Mouse (Mus musculus) megakaryocyte, embryonic 14.5 days (primary cell): ENCODE data around the gene Fancf.

Source experiments
- FLI1 ChIP-seq: IDR thresholded peaks from 2 replicates; pipeline ENCODE4 v1.6.1; 2012; ENCODE audit warnings: low read length, inconsistent platforms, mixed read lengths
- GATA1 ChIP-seq: IDR thresholded peaks from 3 replicates; pipeline ENCODE4 v1.6.1; 2012; ENCODE audit warnings: mixed read lengths, low read length, inconsistent platforms, borderline replicate concordance

GRCm38 (mm10) chr7:51818251-51818974, 43.7 kb downstream of the Fancf start:
- no peak for TF ChIP-seq GATA1
- no peak for TF ChIP-seq FLI1
